Mouse (Mus musculus): Measurements from ENCODE around the gene Wfdc5. TPM values are rescaled to one million over a fixed set of nuclear protein-coding genes. Genes with fewer than 3 reads are reported as not detected.
"Not testable (repeated sequence)": the region's sequence is repeated elsewhere in the genome, so short reads cannot be mapped to it uniquely, and the experiment has no call there.

Gene Wfdc5
- not detected in 2 replicates for polyA plus RNA-seq (2016; fragmentation: Nextera tagmentation; extraction: Ambion mirVana)

- DNase-seq (ENCODE audit: low spot score) = no peak
- 81% methylated on average over 7 of the region's 7 CpGs for WGBS
- H3K9me3 ChIP-seq = no peaks in the 10 kb centered on the region
Observed at GRCm38 (mm10) chr2:164182692-164183255, at the start of gene Wfdc5. TSS of gene Wfdc5 (minus strand) at chr2:164182742.

GRCm38 (mm10) chr2:164228361-164229070 is 46.0 kb upstream of the Wfdc5 start:
- Histone ChIP-seq H3K36me3 (no peaks in the 10 kb centered on the region), H3K4me1 (replicated peaks) (no peaks in the 10 kb centered on the region), H3K27me3 (ENCODE audit: insufficient read depth, poor library complexity, severe bottlenecking) (no peaks in the 10 kb centered on the region), H3K27ac (no peak overlapping the region), H3K9me3 (no peaks in the 10 kb centered on the region), H3K4me3 (no peak overlapping the region)
- no peak for DNase-seq (ENCODE audit: low spot score)
- WGBS = 87% methylated on average over 8 of the region's 8 CpGs

More at GRCm38 (mm10) chr2:164182692-164183255, at the start of gene Wfdc5:
- 0 out of 2 replicates have a peak, but pooled peaks cover 6% of the 10 kb centered on the region for H3K4me1 ChIP-seq (replicated peaks)
- no peaks in the 10 kb centered on the region for H3K36me3 ChIP-seq
- no peak within 1 kb of the TSS for H3K27ac ChIP-seq
- no peak within 1 kb of the TSS for H3K4me3 ChIP-seq
- H3K27me3 ChIP-seq (ENCODE audit: insufficient read depth, poor library complexity, severe bottlenecking) = no peaks in the 10 kb centered on the region

GRCm38 (mm10) chr2:164221522-164221921 is 39.0 kb upstream of the Wfdc5 start, which contains the start of gene Wfdc15b:
TSS of gene Wfdc15b (minus strand) at chr2:164221660.
- H3K36me3 ChIP-seq = no peaks in the 10 kb centered on the region
- H3K4me1 ChIP-seq (replicated peaks) = no peaks in the 10 kb centered on the region
- no peak within 1 kb of the TSS for H3K4me3 ChIP-seq
- 83% methylated on average over 11 of the region's 11 CpGs for WGBS
- no peak within 1 kb of the TSS for H3K27ac ChIP-seq
- H3K9me3 ChIP-seq = no peaks in the 10 kb centered on the region
- no peak for DNase-seq (ENCODE audit: low spot score)
- no peaks in the 10 kb centered on the region for H3K27me3 ChIP-seq (ENCODE audit: insufficient read depth, poor library complexity, severe bottlenecking)

GRCm38 (mm10) chr2:164219295-164219694 is 36.8 kb upstream of the Wfdc5 start:
- H3K27ac ChIP-seq = no peak overlapping the region
- WGBS = 89% methylated on average over 9 of the region's 9 CpGs

GRCm38 (mm10) chr2:164212711-164213110 is 30.2 kb upstream of the Wfdc5 start:
- WGBS = 84% methylated on average over 5 of the region's 5 CpGs
- H3K4me3 ChIP-seq = no peak overlapping the region
- no peaks in the 10 kb centered on the region for H3K9me3 ChIP-seq
- no peaks in the 10 kb centered on the region for H3K36me3 ChIP-seq
- H3K27me3 ChIP-seq (ENCODE audit: insufficient read depth, poor library complexity, severe bottlenecking) = no peaks in the 10 kb centered on the region
- H3K4me1 ChIP-seq (replicated peaks) = no peaks in the 10 kb centered on the region
- no peak for DNase-seq (ENCODE audit: low spot score)
- no peak overlapping the region for H3K27ac ChIP-seq

More at GRCm38 (mm10) chr2:164219295-164219694, 36.8 kb upstream of the Wfdc5 start:
- Histone ChIP-seq H3K27me3 (ENCODE audit: insufficient read depth, poor library complexity, severe bottlenecking) (no peaks in the 10 kb centered on the region), H3K4me3 (no peak overlapping the region), H3K9me3 (no peaks in the 10 kb centered on the region), H3K36me3 (no peaks in the 10 kb centered on the region), H3K4me1 (replicated peaks) (no peaks in the 10 kb centered on the region)
- DNase-seq (ENCODE audit: low spot score) = no peak

GRCm38 (mm10) chr2:164210892-164211291 is 28.4 kb upstream of the Wfdc5 start:
- Histone ChIP-seq H3K36me3 (no peaks in the 10 kb centered on the region), H3K4me3 (no peak overlapping the region), H3K27me3 (ENCODE audit: insufficient read depth, poor library complexity, severe bottlenecking) (no peaks in the 10 kb centered on the region), H3K9me3 (no peaks in the 10 kb centered on the region), H3K4me1 (replicated peaks) (no peaks in the 10 kb centered on the region), H3K27ac (no peak overlapping the region)
- WGBS = 87% methylated on average over 4 of the region's 4 CpGs
- DNase-seq (ENCODE audit: low spot score) = no peak

GRCm38 (mm10) chr2:164206676-164207075 is 24.1 kb upstream of the Wfdc5 start:
- no peak for DNase-seq (ENCODE audit: low spot score)
- Histone ChIP-seq H3K4me1 (replicated peaks) (no peaks in the 10 kb centered on the region), H3K36me3 (no peaks in the 10 kb centered on the region), H3K9me3 (no peaks in the 10 kb centered on the region), H3K4me3 (no peak overlapping the region), H3K27ac (no peak overlapping the region), H3K27me3 (ENCODE audit: insufficient read depth, poor library complexity, severe bottlenecking) (no peaks in the 10 kb centered on the region)
- WGBS = 84% methylated on average over 4 of the region's 4 CpGs

- 90% methylated on average over 10 of the region's 10 CpGs for WGBS
- H3K9me3 ChIP-seq; H3K4me3 ChIP-seq; H3K36me3 ChIP-seq; H3K27me3 ChIP-seq (ENCODE audit: insufficient read depth, poor library complexity, severe bottlenecking); H3K27ac ChIP-seq; H3K4me1 ChIP-seq (replicated peaks); DNase-seq (ENCODE audit: low spot score): not testable (repeated sequence)
Observed at GRCm38 (mm10) chr2:164206011-164206410, 23.5 kb upstream of the Wfdc5 start.

GRCm38 (mm10) chr2:164199626-164200327 is 17.2 kb upstream of the Wfdc5 start, which contains the start of gene Wfdc15a:
TSS of gene Wfdc15a (minus strand) at chr2:164200130.
- Histone ChIP-seq H3K27me3 (ENCODE audit: insufficient read depth, poor library complexity, severe bottlenecking) (no peaks in the 10 kb centered on the region), H3K27ac (no peak within 1 kb of the TSS), H3K4me3 (no peak within 1 kb of the TSS), H3K36me3 (no peaks in the 10 kb centered on the region), H3K9me3 (no peaks in the 10 kb centered on the region), H3K4me1 (replicated peaks) (no peaks in the 10 kb centered on the region)
- WGBS = 74% methylated on average over 20 of the region's 20 CpGs
- DNase-seq (ENCODE audit: low spot score) = no peak

GRCm38 (mm10) chr2:164196700-164196990 is 14.1 kb upstream of the Wfdc5 start:
- WGBS = 87% methylated on average over 5 of the region's 5 CpGs

GRCm38 (mm10) chr2:164195971-164196699 is 13.6 kb upstream of the Wfdc5 start:
- no peaks in the 10 kb centered on the region for H3K36me3 ChIP-seq
- WGBS = 91% methylated on average over 5 of the region's 5 CpGs
- H3K4me3 ChIP-seq = no peak overlapping the region
- H3K9me3 ChIP-seq = no peaks in the 10 kb centered on the region
- 0 out of 2 replicates have a peak, but pooled peaks cover under 1% of the 10 kb centered on the region for H3K27me3 ChIP-seq (ENCODE audit: insufficient read depth, poor library complexity, severe bottlenecking)
- no peak for DNase-seq (ENCODE audit: low spot score)
- no peaks in the 10 kb centered on the region for H3K4me1 ChIP-seq (replicated peaks)
- no peak overlapping the region for H3K27ac ChIP-seq

More at GRCm38 (mm10) chr2:164196700-164196990, 14.1 kb upstream of the Wfdc5 start:
- DNase-seq (ENCODE audit: low spot score) = no peak
- H3K27ac ChIP-seq = no peak overlapping the region
- no peaks in the 10 kb centered on the region for H3K27me3 ChIP-seq (ENCODE audit: insufficient read depth, poor library complexity, severe bottlenecking)
- no peaks in the 10 kb centered on the region for H3K4me1 ChIP-seq (replicated peaks)
- H3K4me3 ChIP-seq = no peak overlapping the region
- no peaks in the 10 kb centered on the region for H3K9me3 ChIP-seq
- no peaks in the 10 kb centered on the region for H3K36me3 ChIP-seq

GRCm38 (mm10) chr2:164194959-164195630 is 12.6 kb upstream of the Wfdc5 start:
- H3K27ac ChIP-seq = no peak overlapping the region
- 84% methylated on average over 5 of the region's 5 CpGs for WGBS
- no peak for DNase-seq (ENCODE audit: low spot score)
- peaks cover 9% of the 10 kb centered on the region for H3K27me3 ChIP-seq (ENCODE audit: insufficient read depth, poor library complexity, severe bottlenecking)
- H3K36me3 ChIP-seq = no peaks in the 10 kb centered on the region
- H3K4me1 ChIP-seq (replicated peaks) = no peaks in the 10 kb centered on the region
- H3K4me3 ChIP-seq = no peak overlapping the region
- H3K9me3 ChIP-seq = no peaks in the 10 kb centered on the region
